Mouse (Mus musculus) olfactory bulb, adult 2 months (tissue): ENCODE data around the gene Hist1h3g.
"Not testable (repeated sequence)": the region's sequence is repeated elsewhere in the genome, so short reads cannot be mapped to it uniquely, and the experiment has no call there.

Source experiments
- CTCF ChIP-seq: fragments of 200-500 bp; IDR thresholded peaks from 2 replicates; pipeline ENCODE4 v1.5.1; 2012; ENCODE audit warnings: low read depth, mild to moderate bottlenecking, low read length, moderate library complexity; ENCODE audit not compliant: insufficient read depth
- POLR2A ChIP-seq: fragments of 200-500 bp; IDR thresholded peaks from 2 replicates; pipeline ENCODE4 v1.6.1; 2012; ENCODE audit warnings: mild to moderate bottlenecking, low read depth, low read length, moderate library complexity; ENCODE audit not compliant: insufficient read depth

GRCm38 (mm10) chr13:23535137-23536075, at the start of gene Hist1h3g:
- not testable (repeated sequence) for TF ChIP-seq CTCF, POLR2A
